Mouse (Mus musculus) liver, postnatal 0 days (tissue): Measurements from ENCODE around the gene Cyp2c23.

Experiments
- CTCF ChIP-seq: sonication (generic); IDR thresholded peaks from 2 replicates; pipeline ENCODE4 v1.5.1; 2016; ENCODE audit warnings: antibody characterized with exemption, low read depth
- EP300 ChIP-seq: IDR thresholded peaks from 2 replicates; pipeline ENCODE4 v1.6.1; 2016; ENCODE audit warnings: antibody characterized with exemption, low read depth, mild to moderate bottlenecking

GRCm38 (mm10) chr19:44069914-44070232 is 40.9 kb upstream of the Cyp2c23 start:
- TF ChIP-seq CTCF (no peak), EP300 (no peak)
